Comparison of ENCODE assay signal across 28 mouse cellular contexts in genomic region chr13:9601350-9601749, GRCm38 (mm10).
"Had no signal": no experiment of that assay in that cellular context is flagged by ENCODE, and none has a peak within 500 bp of the region (broad histone marks: within the 10 kb centered on the region; RNA-seq: fewer than 3 reads in every experiment).

No protein-coding gene starts in this region.

- H3K27me3 ChIP-seq: embryonic facial prominence, embryonic 12.5 days; embryonic facial prominence, embryonic 13.5 days; embryonic facial prominence, embryonic 15.5 days; forebrain, embryonic 12.5 days; forebrain, embryonic 13.5 days; forebrain, embryonic 15.5 days; heart, embryonic 12.5 days had no signal

- H3K9me3 ChIP-seq: embryonic facial prominence, embryonic 10.5 days; embryonic facial prominence, embryonic 12.5 days; embryonic facial prominence, embryonic 13.5 days; embryonic facial prominence, embryonic 15.5 days; forebrain, embryonic 10.5 days; forebrain, embryonic 12.5 days; forebrain, embryonic 13.5 days; forebrain, embryonic 15.5 days; heart, embryonic 10.5 days; heart, embryonic 12.5 days had no signal

- ATAC-seq: forebrain, embryonic 13.5 days; forebrain, embryonic 14.5 days; forebrain, embryonic 15.5 days; forebrain, embryonic 16.5 days; forebrain, postnatal 0 days had no signal

- DNase-seq: cerebellum, adult 9-11 months; cerebellum, postnatal 10 days; cerebellum, postnatal 25 days; cerebellum, postnatal 36 days; embryo, embryonic 11 days; forebrain, postnatal 0 days; gastrocnemius, adult 2 months; gastrocnemius, postnatal 10 days; gastrocnemius, postnatal 14 days; gastrocnemius, postnatal 25 days; gastrocnemius, postnatal 36 days; heart, adult 11 months; heart, adult 18-20 months; heart, adult 2 months had no signal

- H3K4me3 ChIP-seq: embryonic facial prominence, embryonic 10.5 days; embryonic facial prominence, embryonic 12.5 days; embryonic facial prominence, embryonic 13.5 days; embryonic facial prominence, embryonic 15.5 days; erythroblast, embryonic 14.5 days; forebrain, embryonic 10.5 days; forebrain, embryonic 12.5 days; forebrain, embryonic 13.5 days; forebrain, embryonic 15.5 days; gastrocnemius, adult 2 months; heart, adult 2 months; heart, embryonic 10.5 days; heart, embryonic 12.5 days had no signal

- H3K9ac ChIP-seq: embryonic facial prominence, embryonic 12.5 days; embryonic facial prominence, embryonic 13.5 days; embryonic facial prominence, embryonic 15.5 days; forebrain, embryonic 12.5 days; forebrain, embryonic 13.5 days; forebrain, embryonic 15.5 days; forebrain, postnatal 0 days; heart, embryonic 12.5 days had no signal

- H3K27ac ChIP-seq: embryonic facial prominence, embryonic 10.5 days; embryonic facial prominence, embryonic 12.5 days; embryonic facial prominence, embryonic 13.5 days; embryonic facial prominence, embryonic 15.5 days; forebrain, embryonic 10.5 days; forebrain, embryonic 12.5 days; forebrain, embryonic 13.5 days; forebrain, embryonic 15.5 days; gastrocnemius, adult 2 months; heart, adult 2 months; heart, embryonic 10.5 days had no signal

- H3K4me1 ChIP-seq: embryonic facial prominence, embryonic 10.5 days; embryonic facial prominence, embryonic 12.5 days; embryonic facial prominence, embryonic 13.5 days; embryonic facial prominence, embryonic 15.5 days; forebrain, embryonic 10.5 days; forebrain, embryonic 12.5 days; forebrain, embryonic 13.5 days; forebrain, embryonic 15.5 days; heart, embryonic 10.5 days; heart, embryonic 12.5 days had no signal

- H3K4me2 ChIP-seq: embryonic facial prominence, embryonic 12.5 days; embryonic facial prominence, embryonic 13.5 days; embryonic facial prominence, embryonic 15.5 days; forebrain, embryonic 12.5 days; forebrain, embryonic 13.5 days; forebrain, embryonic 15.5 days; heart, embryonic 11.5 days; heart, embryonic 12.5 days had no signal
